Mouse (Mus musculus) midbrain, embryonic 10.5 days (tissue): ENCODE measurements around the gene Actn1. TPM values are rescaled to one million over a fixed set of nuclear protein-coding genes. Genes with fewer than 3 reads are reported as not detected.

ENCODE experiments used
- DNase-seq: peaks from one replicate; pipeline ENCODE4 v3.0.0-alpha.2; 2017; ENCODE audit warnings: low spot score
- H3K27ac ChIP-seq: fragments of 300-500 bp; sonication (generic); replicated peaks from 2 replicates; pipeline ENCODE4 v1.5.1; 2016; ENCODE audit warnings: mild to moderate bottlenecking
- H3K27me3 ChIP-seq: fragments of 300-500 bp; sonication (generic); 2 replicates; pipeline ENCODE4 v1.6.1; 2016; ENCODE audit warnings: low read depth, mild to moderate bottlenecking; ENCODE audit not compliant: poor library complexity, severe bottlenecking
- H3K36me3 ChIP-seq: fragments of 300-500 bp; sonication (generic); 2 replicates; pipeline ENCODE4 v1.6.1; 2016; ENCODE audit warnings: mild to moderate bottlenecking, moderate library complexity
- H3K4me1 ChIP-seq: fragments of 300-500 bp; sonication (generic); 2 replicates; pipeline ENCODE4 v1.6.1; 2016
- H3K4me3 ChIP-seq: fragments of 300-500 bp; sonication (generic); 2 replicates; pipeline ENCODE4 v1.5.1; 2016; ENCODE audit warnings: mild to moderate bottlenecking, moderate library complexity
- H3K9me3 ChIP-seq: fragments of 300-500 bp; sonication (generic); replicated peaks from 2 replicates; pipeline ENCODE4 v1.6.1; 2016; ENCODE audit warnings: mild to moderate bottlenecking
- WGBS: fragments of 180-500 bp; shearing (Covaris S2); methylation state at CpG from one replicate; pipeline ENCODE4 v1.1.7; 2016; 5-methylcytosine and 5-hydroxymethylcytosine counted together
- polyA plus RNA-seq: library from polyadenylated mRNA; unstranded; fragments of >200 nt; fragmentation: Nextera tagmentation; extraction: Ambion mirVana; gene quantifications from 2 replicates; pipeline ENCODE4 v1.2.1, GENCODE M21; 2016

Gene Actn1
- polyA plus RNA-seq, 1 experiment from 2014 or later: 24.9 TPM

DNA sequence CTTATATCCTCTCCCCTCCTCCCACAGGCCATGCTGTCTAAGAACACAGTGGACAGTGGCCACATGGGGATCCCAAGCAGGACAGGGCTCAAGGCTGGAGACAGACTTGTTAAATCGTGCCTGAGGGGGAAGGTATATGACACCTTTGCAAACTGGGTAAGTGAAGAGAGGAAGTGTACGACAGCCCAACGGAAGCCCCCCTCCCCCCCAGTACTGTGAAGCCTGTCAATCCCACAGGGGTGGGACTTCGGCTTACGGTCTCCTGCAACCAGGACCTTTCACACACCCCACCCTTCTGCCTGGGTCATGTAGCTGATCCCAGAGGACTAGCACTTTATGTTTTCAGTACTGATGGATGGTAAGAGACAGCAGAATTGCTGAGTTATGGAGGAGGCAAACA, 68.4 kb downstream of the Actn1 start:
- peaks cover 84% of the 10 kb centered on the region for H3K36me3 ChIP-seq
- H3K27ac ChIP-seq: no peak overlapping the region

DNA sequence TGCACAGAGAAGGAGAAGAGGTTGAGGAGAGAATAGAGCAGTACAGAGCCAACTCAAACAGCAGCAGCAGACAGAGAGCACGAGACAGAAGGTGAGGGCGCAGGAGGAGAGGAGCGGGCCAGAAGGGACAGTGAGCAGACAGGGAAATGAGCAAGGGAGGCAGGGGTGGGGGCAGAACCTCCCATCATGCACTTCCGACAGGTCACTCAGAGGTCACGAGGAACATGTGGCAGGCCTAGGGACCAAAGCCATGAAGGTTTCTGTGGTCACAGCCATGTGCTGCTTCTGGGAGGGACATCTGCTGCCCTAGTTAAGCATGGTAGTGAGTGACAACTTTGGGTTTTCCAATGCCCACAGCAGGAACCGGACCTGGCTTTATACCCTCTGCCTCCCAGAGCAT, 68.8 kb downstream of the Actn1 start:
- 90% methylated on average over 6 of the region's 6 CpGs for WGBS
- Histone ChIP-seq H3K4me1 (0 out of 2 replicates have a peak, but pooled peaks cover 7% of the 10 kb centered on the region), H3K36me3 (peaks cover 84% of the 10 kb centered on the region), H3K9me3 (no peaks in the 10 kb centered on the region), H3K27me3 (no peaks in the 10 kb centered on the region), H3K27ac (peak overlapping the region; percentile 62), H3K4me3 (no peak overlapping the region)
- no peak for DNase-seq

More for the DNA sequence above, 68.4 kb downstream of the Actn1 start:
- no peak overlapping the region for H3K4me3 ChIP-seq
- DNase-seq: no peak
- H3K4me1 ChIP-seq: 0 out of 2 replicates have a peak, but pooled peaks cover 7% of the 10 kb centered on the region
- no peaks in the 10 kb centered on the region for H3K9me3 ChIP-seq
- 91% methylated on average over 5 of the region's 5 CpGs for WGBS
- no peaks in the 10 kb centered on the region for H3K27me3 ChIP-seq

DNA sequence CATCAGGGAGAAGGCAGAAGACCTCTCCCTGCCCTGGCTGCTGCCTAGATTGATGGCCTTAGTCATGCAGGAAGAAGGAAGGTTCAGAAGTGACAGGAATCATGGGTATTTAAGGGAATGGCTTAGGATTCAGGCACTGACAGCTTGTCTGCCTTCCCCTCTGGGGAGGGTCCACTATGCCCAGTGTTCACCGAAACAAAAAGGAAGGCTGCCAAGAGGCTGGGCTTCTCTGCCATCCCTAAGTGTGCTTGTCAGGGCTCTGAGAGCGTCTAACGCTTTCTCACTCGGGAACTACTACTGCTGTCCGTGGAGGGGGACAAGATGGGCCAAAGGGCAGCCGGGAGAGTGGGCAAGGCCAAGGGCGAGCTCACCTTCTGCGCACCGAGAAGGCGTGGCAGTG, 69.3 kb downstream of the Actn1 start:
- WGBS: 95% methylated on average over 10 of the region's 10 CpGs
- H3K27me3 ChIP-seq: no peaks in the 10 kb centered on the region
- H3K27ac ChIP-seq: peak overlapping the region; percentile 62
- no peaks in the 10 kb centered on the region for H3K9me3 ChIP-seq
- H3K4me3 ChIP-seq: no peak overlapping the region
- peaks cover 83% of the 10 kb centered on the region for H3K36me3 ChIP-seq
- 0 out of 2 replicates have a peak, but pooled peaks cover 7% of the 10 kb centered on the region for H3K4me1 ChIP-seq
- DNase-seq: no peak

DNA sequence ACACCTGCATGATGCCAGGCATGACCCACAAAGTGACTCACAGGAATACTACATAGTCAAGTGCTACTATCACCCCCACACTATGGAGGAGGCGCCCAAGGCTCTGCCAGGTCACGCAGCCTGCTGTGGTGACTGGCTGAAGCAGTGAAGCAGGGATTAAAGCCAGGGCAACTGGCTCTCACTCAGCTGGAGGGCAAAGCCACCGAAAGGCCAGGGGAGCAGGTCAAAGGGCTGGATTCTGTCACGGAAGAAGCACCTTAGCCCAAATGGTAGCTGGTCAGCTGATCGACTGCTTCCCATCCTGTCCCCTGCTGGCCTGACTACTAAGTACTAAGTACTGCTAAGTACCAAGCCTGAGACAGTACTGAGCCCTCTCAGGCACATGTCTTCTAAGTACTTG, 76.1 kb downstream of the Actn1 start:
- no peak overlapping the region for H3K27ac ChIP-seq
- no peaks in the 10 kb centered on the region for H3K9me3 ChIP-seq
- no peak for DNase-seq
- H3K36me3 ChIP-seq: peaks cover 80% of the 10 kb centered on the region
- H3K4me3 ChIP-seq: no peak overlapping the region
- 91% methylated on average over 5 of the region's 5 CpGs for WGBS
- no peaks in the 10 kb centered on the region for H3K4me1 ChIP-seq
- no peaks in the 10 kb centered on the region for H3K27me3 ChIP-seq

DNA sequence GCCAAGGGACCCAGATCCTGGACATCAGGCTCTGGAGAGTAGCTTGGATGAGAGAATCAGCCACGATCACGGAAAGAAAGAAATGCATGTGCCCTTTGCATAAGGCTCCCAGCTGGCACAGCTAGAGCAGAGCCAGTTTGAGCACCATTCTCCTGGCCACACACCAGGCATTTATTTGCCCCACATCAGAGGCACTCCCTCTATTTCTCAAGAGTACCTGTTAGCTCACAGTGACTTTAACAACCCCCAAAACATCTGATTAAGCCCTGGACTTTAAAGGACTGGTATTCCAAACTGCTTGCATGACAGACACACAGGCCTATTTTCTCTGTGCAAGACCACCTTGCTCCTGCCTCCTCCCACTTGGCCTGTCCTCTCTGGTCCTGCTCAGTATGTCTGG, 78.3 kb downstream of the Actn1 start:
- H3K4me1 ChIP-seq: no peaks in the 10 kb centered on the region
- WGBS: 91% methylated on average over 2 of the region's 2 CpGs
- no peaks in the 10 kb centered on the region for H3K27me3 ChIP-seq
- H3K9me3 ChIP-seq: no peaks in the 10 kb centered on the region
- no peak for DNase-seq
- H3K27ac ChIP-seq: no peak overlapping the region
- no peak overlapping the region for H3K4me3 ChIP-seq
- peaks cover 81% of the 10 kb centered on the region for H3K36me3 ChIP-seq

DNA sequence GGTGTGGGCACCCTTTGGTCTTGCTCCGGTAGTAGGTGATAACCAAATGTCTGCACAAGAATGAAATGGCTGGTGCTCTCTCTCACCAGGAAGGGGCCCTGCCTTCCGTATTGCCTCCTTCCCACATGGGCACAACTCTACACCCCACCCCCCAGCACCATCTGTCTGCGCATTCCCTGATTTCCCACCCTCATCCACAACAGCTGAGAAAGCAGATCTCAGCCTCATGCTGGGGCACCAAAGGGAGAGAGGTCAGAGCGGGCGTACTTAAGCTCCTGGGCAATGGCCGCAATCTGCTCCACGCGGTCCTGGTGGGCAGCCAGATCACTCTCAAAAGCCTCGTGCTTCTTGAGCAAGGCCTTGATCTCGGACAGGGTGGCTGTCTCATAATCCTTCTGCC, 82.1 kb downstream of the Actn1 start:
- H3K4me3 ChIP-seq: no peak overlapping the region
- no peaks in the 10 kb centered on the region for H3K4me1 ChIP-seq
- no peak for DNase-seq
- H3K9me3 ChIP-seq: no peaks in the 10 kb centered on the region
- 74% methylated on average over 10 of the region's 10 CpGs for WGBS
- H3K36me3 ChIP-seq: peaks cover 88% of the 10 kb centered on the region
- no peaks in the 10 kb centered on the region for H3K27me3 ChIP-seq
- H3K27ac ChIP-seq: no peak overlapping the region

DNA sequence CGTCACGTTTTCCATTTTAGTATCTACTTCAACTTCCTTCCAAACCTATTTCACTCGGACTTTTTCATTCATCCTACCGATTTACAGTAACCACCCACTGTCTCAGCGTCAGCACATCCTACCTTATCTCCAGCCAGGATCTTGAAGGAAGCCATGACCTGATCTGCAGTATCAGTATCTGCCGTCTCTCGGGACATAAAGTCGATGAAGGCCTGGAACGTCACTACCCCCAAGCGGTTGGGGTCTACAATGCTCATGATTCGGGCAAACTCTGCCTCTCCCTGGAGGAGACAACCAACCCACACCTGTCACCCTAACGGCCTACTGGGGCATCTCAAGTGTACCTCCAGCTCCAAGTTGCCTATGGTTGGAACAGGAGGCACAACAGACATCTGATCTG, 91.4 kb downstream of the Actn1 start:
- no peak for DNase-seq
- Histone ChIP-seq H3K27me3 (no peaks in the 10 kb centered on the region), H3K36me3 (peaks cover 64% of the 10 kb centered on the region), H3K4me3 (peak overlapping the region; percentile 68), H3K4me1 (peaks cover 7% of the 10 kb centered on the region), H3K9me3 (no peaks in the 10 kb centered on the region), H3K27ac (peak overlapping the region; percentile 94)
- 63% methylated on average over 12 of the region's 12 CpGs for WGBS

DNA sequence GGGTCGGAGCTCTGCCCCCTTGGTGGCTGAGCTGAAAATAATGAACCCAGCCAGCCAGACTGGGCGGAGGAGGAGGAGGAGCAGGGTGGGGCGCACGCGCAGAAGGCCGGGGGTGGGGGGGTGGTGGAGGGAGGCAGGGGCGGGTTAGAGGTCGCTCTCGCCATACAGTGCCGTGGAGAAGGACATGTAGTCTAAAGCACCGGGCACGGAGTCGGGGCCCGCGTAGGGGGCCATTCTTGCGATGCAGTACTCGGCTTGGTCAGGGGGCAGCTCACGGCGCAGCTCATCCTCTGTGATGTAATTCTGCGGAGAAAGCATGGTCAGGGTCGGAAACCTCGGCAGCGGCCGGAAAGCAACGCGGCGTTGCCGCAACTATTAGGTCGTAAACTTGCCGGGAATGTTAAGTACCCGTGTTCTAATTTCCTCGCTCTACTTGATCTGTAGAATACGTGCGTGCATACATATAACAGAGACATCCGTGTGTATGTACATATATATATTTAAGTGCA, 91.9 kb downstream of the Actn1 start:
- H3K9me3 ChIP-seq: no peaks in the 10 kb centered on the region
- peak overlapping the region; percentile 94 for H3K27ac ChIP-seq
- 11% methylated on average over 35 of the region's 35 CpGs for WGBS
- peaks cover 59% of the 10 kb centered on the region for H3K36me3 ChIP-seq
- H3K4me1 ChIP-seq: peaks cover 7% of the 10 kb centered on the region
- no peaks in the 10 kb centered on the region for H3K27me3 ChIP-seq
- H3K4me3 ChIP-seq: peak overlapping the region; percentile 68
- peak; percentile 89 for DNase-seq

DNA sequence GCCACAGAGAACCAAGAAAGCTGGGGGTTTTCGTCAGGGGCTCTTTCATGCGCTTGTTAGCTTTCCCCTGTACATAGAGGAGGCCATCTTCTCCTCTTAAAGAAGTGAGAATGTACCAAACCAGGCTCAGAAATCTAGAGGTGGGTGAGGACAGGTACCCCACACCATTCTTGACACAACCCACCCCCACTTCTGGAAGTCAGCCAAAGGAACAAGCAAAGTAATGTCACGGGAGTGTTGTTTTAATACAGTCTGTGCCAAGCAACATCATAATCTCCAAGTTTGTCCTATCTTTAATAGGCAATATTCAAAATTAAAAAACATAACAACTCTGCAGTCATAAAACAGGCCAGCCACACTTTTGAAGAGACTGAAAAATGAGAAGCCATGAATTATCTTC, 92.8 kb downstream of the Actn1 start:
- Histone ChIP-seq H3K36me3 (peaks cover 50% of the 10 kb centered on the region), H3K27me3 (no peaks in the 10 kb centered on the region), H3K27ac (no peak overlapping the region), H3K4me3 (no peak overlapping the region), H3K9me3 (no peaks in the 10 kb centered on the region), H3K4me1 (peaks cover 7% of the 10 kb centered on the region)
- no peak for DNase-seq
- WGBS: 95% methylated on average over 3 of the region's 3 CpGs

DNA sequence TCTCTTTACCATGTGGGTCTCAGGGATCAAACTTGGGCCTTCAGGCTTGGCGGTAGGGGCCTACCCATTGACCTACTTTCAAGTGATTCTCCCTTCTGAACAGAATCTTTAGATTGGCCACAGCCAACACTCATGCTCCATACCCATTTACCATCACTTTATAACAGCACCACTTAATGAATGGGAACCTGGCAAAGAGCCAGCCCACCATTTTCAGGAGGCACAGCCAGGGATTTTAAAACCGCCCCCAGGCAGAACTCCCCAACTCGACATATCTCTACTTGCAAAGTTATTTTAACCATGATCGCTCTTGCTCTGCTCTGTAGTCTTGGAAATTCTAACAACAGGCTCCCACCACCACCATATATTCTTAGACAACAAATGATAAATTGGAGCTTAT, 93.5 kb downstream of the Actn1 start:
- WGBS: 94% methylated on average over 4 of the region's 4 CpGs
- peaks cover 45% of the 10 kb centered on the region for H3K36me3 ChIP-seq
- H3K27me3 ChIP-seq: no peaks in the 10 kb centered on the region
- no peaks in the 10 kb centered on the region for H3K9me3 ChIP-seq
- H3K4me3 ChIP-seq: no peak overlapping the region
- no peak overlapping the region for H3K27ac ChIP-seq
- H3K4me1 ChIP-seq: peaks cover 7% of the 10 kb centered on the region
- DNase-seq: no peak

DNA sequence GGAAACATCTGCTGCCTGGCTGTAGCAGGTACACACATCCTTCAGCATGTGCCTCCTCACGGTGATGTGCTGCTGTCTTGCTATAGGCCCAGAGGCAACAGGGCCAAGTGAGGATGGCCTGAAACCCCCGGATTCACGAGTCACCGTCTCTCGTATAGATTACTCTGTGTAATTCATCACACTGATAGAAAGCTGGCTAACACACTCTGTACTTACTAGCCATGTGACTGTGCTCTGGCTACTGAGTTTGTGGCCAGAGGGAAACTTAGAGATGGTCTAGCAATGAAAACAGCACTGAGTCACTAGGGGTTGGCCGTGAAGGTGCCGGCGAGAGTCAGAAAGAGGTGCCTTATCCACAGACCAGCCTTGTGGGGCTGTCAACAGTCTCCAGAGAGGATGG, 95.6 kb downstream of the Actn1 start:
- H3K4me3 ChIP-seq: no peak overlapping the region
- DNase-seq: no peak
- H3K9me3 ChIP-seq: no peaks in the 10 kb centered on the region
- peaks cover 7% of the 10 kb centered on the region for H3K4me1 ChIP-seq
- no peaks in the 10 kb centered on the region for H3K27me3 ChIP-seq
- peaks cover 24% of the 10 kb centered on the region for H3K36me3 ChIP-seq
- WGBS: 94% methylated on average over 8 of the region's 8 CpGs
- H3K27ac ChIP-seq: no peak overlapping the region

DNA sequence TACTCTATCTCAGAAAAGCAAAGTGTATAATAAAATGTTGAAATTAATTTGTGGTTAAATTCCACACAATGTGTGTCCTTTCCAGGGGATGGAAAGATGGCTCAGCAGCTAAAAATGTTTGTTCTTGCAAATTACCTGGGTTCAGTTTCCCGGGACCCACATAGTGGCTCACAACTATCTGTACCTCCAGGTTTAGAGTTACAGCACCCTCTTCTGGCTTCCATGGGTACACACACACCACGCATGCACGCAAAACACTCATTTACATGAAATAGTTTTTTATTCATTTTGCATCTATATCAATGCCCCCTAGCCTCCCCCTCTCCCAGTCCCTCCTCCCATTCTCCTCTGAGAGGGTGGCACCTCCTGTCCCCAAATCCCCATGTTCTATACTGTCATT, 97.7 kb downstream of the Actn1 start:
- WGBS: 64% methylated on average over 3 of the region's 3 CpGs

DNA sequence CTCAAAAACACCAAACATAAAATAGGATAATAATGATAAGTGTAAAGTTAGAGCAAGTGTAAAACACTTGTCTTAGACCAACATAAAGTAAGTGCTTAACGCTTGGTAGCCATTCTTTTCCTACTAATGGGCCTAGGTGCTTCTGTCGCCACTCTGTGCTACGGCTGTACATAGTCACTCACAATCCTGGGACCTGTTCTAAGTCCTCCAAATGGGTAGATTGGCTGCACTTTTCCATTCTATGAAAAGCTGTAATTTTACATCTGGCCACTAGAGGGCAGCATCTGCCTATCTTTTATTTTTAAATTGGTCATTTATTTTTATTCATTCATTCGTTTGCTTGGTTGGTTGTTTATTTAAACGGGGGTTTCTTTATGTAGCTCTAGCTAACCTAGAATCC, 102.5 kb downstream of the Actn1 start:
- no peaks in the 10 kb centered on the region for H3K27me3 ChIP-seq
- WGBS: 17% methylated on average over 5 of the region's 5 CpGs
- peaks cover 3% of the 10 kb centered on the region; the same call in 1 of the 2 replicates for H3K9me3 ChIP-seq
- H3K4me3 ChIP-seq: no peak overlapping the region
- no peaks in the 10 kb centered on the region for H3K36me3 ChIP-seq
- no peaks in the 10 kb centered on the region for H3K4me1 ChIP-seq
- no peak overlapping the region for H3K27ac ChIP-seq
- no peak for DNase-seq

More for the DNA sequence above, 97.7 kb downstream of the Actn1 start:
- H3K27ac ChIP-seq: no peak overlapping the region
- peaks cover 16% of the 10 kb centered on the region for H3K36me3 ChIP-seq
- no peaks in the 10 kb centered on the region for H3K9me3 ChIP-seq
- H3K4me3 ChIP-seq: no peak overlapping the region
- H3K27me3 ChIP-seq: no peaks in the 10 kb centered on the region
- DNase-seq: no peak
- no peaks in the 10 kb centered on the region; the same call in 1 of the 2 replicates for H3K4me1 ChIP-seq
